Mouse (Mus musculus): Measurements from ENCODE around the gene Arrdc2. TPM values are rescaled to one million over a fixed set of nuclear protein-coding genes. Genes with fewer than 3 reads are reported as not detected.

Arrdc2 gene
- polyA plus RNA-seq, 1 experiment from 2014 or later, result 6.9 TPM

DNA sequence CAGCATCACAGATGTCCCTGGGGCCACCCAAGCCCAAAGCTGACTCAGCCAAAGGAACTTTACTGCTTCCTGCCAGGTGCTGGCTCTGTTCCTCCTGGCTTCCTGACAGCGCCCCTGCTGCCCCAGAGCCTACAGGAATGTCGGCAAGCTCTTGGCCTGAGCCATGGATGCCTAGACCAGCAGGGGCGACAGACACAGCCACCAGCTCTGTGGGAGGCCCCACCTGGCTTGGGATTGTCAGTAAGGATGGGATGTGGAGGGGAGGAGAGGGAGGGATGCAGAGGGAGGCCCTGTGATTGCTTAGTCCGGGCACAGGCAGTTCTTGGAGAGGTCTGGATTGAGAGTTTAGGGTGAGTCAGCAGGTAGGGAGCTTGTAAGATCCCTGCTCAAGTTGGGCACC is 40.6 kb upstream of the Arrdc2 start:
- WGBS, result 6% methylated on average over 4 of the region's 4 CpGs
- H3K9me3 ChIP-seq (ENCODE audit: control insufficient read depth), result no peaks in the 10 kb centered on the region
- H3K4me1 ChIP-seq (replicated peaks; ENCODE audit: control insufficient read depth, insufficient read depth, low read length), result no peaks in the 10 kb centered on the region
- TF ChIP-seq CTCF (IDR thresholded peaks at IDR 0.05; ENCODE audit: low read depth), result peak; percentile 15; the same call in 1 of the 2 replicates
- no peak for ATAC-seq
- H3K27ac ChIP-seq (ENCODE audit: low read depth, low read length), result no peak overlapping the region
- no peak overlapping the region for H3K9ac ChIP-seq (ENCODE audit: low read depth, low read length)
- no peaks in the 10 kb centered on the region for H3K27me3 ChIP-seq (replicated peaks; ENCODE audit: control insufficient read depth, insufficient read depth, low read length)
- H3K4me3 ChIP-seq (ENCODE audit: low read depth, low read length), result no peak overlapping the region
- H3K4me2 ChIP-seq (replicated peaks; ENCODE audit: low read depth), result no peak overlapping the region
- H3K36me3 ChIP-seq (ENCODE audit: control insufficient read depth, insufficient read depth), result no peaks in the 10 kb centered on the region

DNA sequence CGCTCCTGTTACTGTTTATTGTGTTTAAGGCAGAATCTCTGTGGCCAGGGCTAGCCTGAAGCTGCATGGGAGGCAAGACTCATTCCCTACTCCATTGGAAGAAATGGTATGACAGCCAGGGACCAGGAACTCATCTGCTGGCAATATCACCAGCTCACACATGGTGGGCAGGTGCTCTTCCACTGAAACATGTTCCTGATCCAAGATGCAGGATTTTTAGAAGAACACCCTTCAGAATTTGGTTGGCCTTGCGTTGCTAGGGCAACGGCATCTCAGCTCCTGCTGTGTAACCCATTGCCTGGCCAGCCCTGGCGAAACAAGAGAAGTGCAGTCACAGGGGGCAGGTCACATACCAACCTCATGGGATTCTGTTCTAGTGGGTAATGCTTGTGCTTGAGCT is 40.0 kb upstream of the Arrdc2 start:
- Histone ChIP-seq H3K36me3 (ENCODE audit: control insufficient read depth, insufficient read depth) (no peaks in the 10 kb centered on the region), H3K27ac (ENCODE audit: low read depth, low read length) (no peak overlapping the region), H3K9ac (ENCODE audit: low read depth, low read length) (no peak overlapping the region), H3K9me3 (ENCODE audit: control insufficient read depth) (no peaks in the 10 kb centered on the region), H3K27me3 (replicated peaks; ENCODE audit: control insufficient read depth, insufficient read depth, low read length) (no peaks in the 10 kb centered on the region), H3K4me1 (replicated peaks; ENCODE audit: control insufficient read depth, insufficient read depth, low read length) (no peaks in the 10 kb centered on the region), H3K4me2 (replicated peaks; ENCODE audit: low read depth) (no peak overlapping the region), H3K4me3 (ENCODE audit: low read depth, low read length) (no peak overlapping the region)
- ATAC-seq, result no peak
- 71% methylated on average over 4 of the region's 4 CpGs for WGBS
- no peak for TF ChIP-seq CTCF (IDR thresholded peaks at IDR 0.05; ENCODE audit: low read depth)

DNA sequence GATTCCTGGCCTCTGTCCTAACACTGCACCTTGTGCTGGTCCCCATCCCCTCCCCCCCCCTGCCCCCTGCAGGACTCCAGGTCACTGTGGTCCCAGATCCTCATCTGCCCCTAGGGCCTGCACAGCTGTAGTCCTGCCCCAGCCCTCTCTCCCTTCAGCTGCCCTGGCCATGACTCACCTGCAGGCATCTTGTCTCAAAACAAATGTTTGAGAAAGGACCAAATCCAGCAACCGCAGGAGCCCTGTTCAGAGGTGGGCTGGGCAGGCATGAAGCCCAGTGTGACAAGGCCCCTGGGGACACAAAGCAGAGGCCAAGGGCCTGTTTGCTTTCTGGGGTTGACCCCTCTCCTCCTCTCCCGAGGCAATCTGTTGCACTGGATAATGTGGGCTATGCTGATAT is 38.7 kb upstream of the Arrdc2 start:
- Histone ChIP-seq H3K9me3 (ENCODE audit: control insufficient read depth) (no peaks in the 10 kb centered on the region), H3K4me2 (replicated peaks; ENCODE audit: low read depth) (no peak overlapping the region), H3K4me3 (ENCODE audit: low read depth, low read length) (no peak overlapping the region), H3K27ac (ENCODE audit: low read depth, low read length) (no peak overlapping the region), H3K9ac (ENCODE audit: low read depth, low read length) (no peak overlapping the region), H3K27me3 (replicated peaks; ENCODE audit: control insufficient read depth, insufficient read depth, low read length) (no peaks in the 10 kb centered on the region), H3K4me1 (replicated peaks; ENCODE audit: control insufficient read depth, insufficient read depth, low read length) (no peaks in the 10 kb centered on the region), H3K36me3 (ENCODE audit: control insufficient read depth, insufficient read depth) (no peaks in the 10 kb centered on the region)
- 36% methylated on average over 2 of the region's 2 CpGs for WGBS
- no peak for ATAC-seq
- TF ChIP-seq CTCF (IDR thresholded peaks at IDR 0.05; ENCODE audit: low read depth), result no peak

DNA sequence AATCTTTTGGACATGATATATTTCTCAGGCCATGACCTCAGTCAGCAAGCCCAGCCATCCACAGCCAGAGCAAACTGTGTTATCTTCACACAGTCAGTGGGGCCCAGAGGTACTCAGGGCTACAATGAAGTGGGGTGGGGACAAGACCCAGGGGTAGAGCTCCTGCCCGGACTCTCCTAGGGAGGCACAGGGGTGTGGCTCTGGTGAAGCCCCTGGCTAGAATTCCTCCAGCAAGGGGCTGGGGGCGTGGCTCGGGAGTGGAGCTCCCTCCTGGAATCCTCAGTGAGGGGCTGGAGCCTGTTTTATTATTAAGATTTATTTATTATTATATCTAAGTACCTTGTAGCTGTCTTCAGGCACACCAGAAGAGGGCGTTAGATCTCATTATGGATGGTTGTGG is 36.9 kb upstream of the Arrdc2 start:
- TF ChIP-seq CTCF (IDR thresholded peaks at IDR 0.05; ENCODE audit: low read depth), result no peak
- Histone ChIP-seq H3K27ac (ENCODE audit: low read depth, low read length) (no peak overlapping the region), H3K4me2 (replicated peaks; ENCODE audit: low read depth) (no peak overlapping the region), H3K4me3 (ENCODE audit: low read depth, low read length) (no peak overlapping the region), H3K9ac (ENCODE audit: low read depth, low read length) (no peak overlapping the region), H3K27me3 (replicated peaks; ENCODE audit: control insufficient read depth, insufficient read depth, low read length) (no peaks in the 10 kb centered on the region), H3K4me1 (replicated peaks; ENCODE audit: control insufficient read depth, insufficient read depth, low read length) (no peaks in the 10 kb centered on the region), H3K36me3 (ENCODE audit: control insufficient read depth, insufficient read depth) (no peaks in the 10 kb centered on the region), H3K9me3 (ENCODE audit: control insufficient read depth) (no peaks in the 10 kb centered on the region)
- WGBS, result 30% methylated on average over 4 of the region's 4 CpGs
- no peak for ATAC-seq

DNA sequence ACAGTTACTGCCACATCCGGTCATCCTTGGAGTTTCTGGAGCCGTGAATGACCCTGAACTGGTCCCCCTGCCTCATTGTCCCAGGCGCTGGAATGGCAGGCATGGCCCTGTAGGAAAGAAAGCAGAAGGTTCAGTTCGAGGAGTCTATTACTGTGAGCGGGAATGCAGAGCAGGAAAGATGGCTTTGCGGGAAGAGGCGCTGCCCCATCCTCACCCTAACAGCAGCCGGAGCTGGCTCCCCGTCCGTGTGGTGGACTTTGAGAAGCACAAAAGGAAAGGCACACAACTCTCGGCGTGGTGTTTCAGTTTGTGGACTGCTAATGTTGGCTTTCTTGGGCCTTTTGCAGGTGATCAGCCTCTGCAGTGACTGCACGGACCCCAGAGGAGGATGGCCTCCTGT is 34.9 kb upstream of the Arrdc2 start:
- H3K4me2 ChIP-seq (replicated peaks; ENCODE audit: low read depth), result no peak overlapping the region
- no peak overlapping the region for H3K4me3 ChIP-seq (ENCODE audit: low read depth, low read length)
- no peaks in the 10 kb centered on the region for H3K9me3 ChIP-seq (ENCODE audit: control insufficient read depth)
- WGBS, result 94% methylated on average over 13 of the region's 13 CpGs
- no peak for ATAC-seq
- H3K27me3 ChIP-seq (replicated peaks; ENCODE audit: control insufficient read depth, insufficient read depth, low read length), result no peaks in the 10 kb centered on the region
- no peak overlapping the region for H3K9ac ChIP-seq (ENCODE audit: low read depth, low read length)
- TF ChIP-seq CTCF (IDR thresholded peaks at IDR 0.05; ENCODE audit: low read depth), result no peak
- no peak overlapping the region for H3K27ac ChIP-seq (ENCODE audit: low read depth, low read length)
- no peaks in the 10 kb centered on the region for H3K36me3 ChIP-seq (ENCODE audit: control insufficient read depth, insufficient read depth)
- no peaks in the 10 kb centered on the region for H3K4me1 ChIP-seq (replicated peaks; ENCODE audit: control insufficient read depth, insufficient read depth, low read length)

DNA sequence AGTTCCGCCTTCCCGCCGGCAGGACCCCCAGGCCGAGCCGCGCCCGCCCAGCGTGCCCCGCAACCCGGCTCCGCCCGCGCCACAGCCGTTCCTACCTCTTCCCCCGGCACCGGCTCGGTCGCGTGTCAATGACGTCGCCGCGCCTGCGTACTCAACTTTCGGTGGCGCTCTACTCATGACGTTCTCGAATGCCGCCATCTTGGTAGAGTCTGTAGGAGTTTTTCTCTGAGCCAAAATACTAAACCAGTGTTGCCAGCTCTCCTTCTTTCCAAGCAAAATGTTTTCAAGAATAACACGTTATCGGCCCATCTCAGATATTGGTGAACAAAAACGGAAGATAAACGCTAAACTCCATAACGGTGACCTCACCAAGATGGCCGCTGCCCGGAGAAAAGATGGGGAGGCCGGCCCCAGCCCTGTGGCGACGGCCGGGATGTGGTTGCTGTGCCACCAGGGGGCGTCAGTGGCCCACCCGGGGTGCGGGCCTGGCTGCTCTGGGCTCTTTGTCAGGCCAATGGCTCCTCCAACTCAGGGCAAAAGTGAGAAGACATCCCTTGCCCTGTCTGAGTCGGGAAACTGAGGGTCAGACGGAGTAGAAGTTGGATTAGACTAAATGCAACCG is 34.0 kb upstream of the Arrdc2 start, which contains the start of gene Ccdc124:
Gene Ccdc124, minus strand, starts transcription at position 572 of the 622 bp plus-strand sequence.
- under 1% methylated on average over 46 of the region's 46 CpGs for WGBS
- H3K9ac ChIP-seq (ENCODE audit: low read depth, low read length), result peak within 1 kb of the TSS; percentile 57
- peak within 1 kb of the TSS; percentile 21; the same call in 1 of the 2 replicates for H3K27ac ChIP-seq (ENCODE audit: low read depth, low read length)
- H3K4me2 ChIP-seq (replicated peaks; ENCODE audit: low read depth), result peak within 1 kb of the TSS; percentile 89
- peak; percentile 91 for ATAC-seq
- no peaks in the 10 kb centered on the region for H3K36me3 ChIP-seq (ENCODE audit: control insufficient read depth, insufficient read depth)
- TF ChIP-seq CTCF (IDR thresholded peaks at IDR 0.05; ENCODE audit: low read depth), result peak; percentile 99
- no peaks in the 10 kb centered on the region; the same call in 1 of the 2 replicates for H3K4me1 ChIP-seq (replicated peaks; ENCODE audit: control insufficient read depth, insufficient read depth, low read length)
- no peaks in the 10 kb centered on the region for H3K27me3 ChIP-seq (replicated peaks; ENCODE audit: control insufficient read depth, insufficient read depth, low read length)
- peak within 1 kb of the TSS; percentile 61 for H3K4me3 ChIP-seq (ENCODE audit: low read depth, low read length)
- H3K9me3 ChIP-seq (ENCODE audit: control insufficient read depth), result no peaks in the 10 kb centered on the region

Measured in intestine, postnatal 0 days (tissue).